Mouse (Mus musculus): Measurements from ENCODE around the gene Aldh3b2. TPM values are rescaled to one million over a fixed set of nuclear protein-coding genes. Genes with fewer than 3 reads are reported as not detected.
"Not testable (repeated sequence)": the region's sequence is repeated elsewhere in the genome, so short reads cannot be mapped to it uniquely, and the experiment has no call there.

The Aldh3b2 gene
- total RNA-seq, 2 experiments from 2014 or later = 0.57 to 0.59 TPM

DNA sequence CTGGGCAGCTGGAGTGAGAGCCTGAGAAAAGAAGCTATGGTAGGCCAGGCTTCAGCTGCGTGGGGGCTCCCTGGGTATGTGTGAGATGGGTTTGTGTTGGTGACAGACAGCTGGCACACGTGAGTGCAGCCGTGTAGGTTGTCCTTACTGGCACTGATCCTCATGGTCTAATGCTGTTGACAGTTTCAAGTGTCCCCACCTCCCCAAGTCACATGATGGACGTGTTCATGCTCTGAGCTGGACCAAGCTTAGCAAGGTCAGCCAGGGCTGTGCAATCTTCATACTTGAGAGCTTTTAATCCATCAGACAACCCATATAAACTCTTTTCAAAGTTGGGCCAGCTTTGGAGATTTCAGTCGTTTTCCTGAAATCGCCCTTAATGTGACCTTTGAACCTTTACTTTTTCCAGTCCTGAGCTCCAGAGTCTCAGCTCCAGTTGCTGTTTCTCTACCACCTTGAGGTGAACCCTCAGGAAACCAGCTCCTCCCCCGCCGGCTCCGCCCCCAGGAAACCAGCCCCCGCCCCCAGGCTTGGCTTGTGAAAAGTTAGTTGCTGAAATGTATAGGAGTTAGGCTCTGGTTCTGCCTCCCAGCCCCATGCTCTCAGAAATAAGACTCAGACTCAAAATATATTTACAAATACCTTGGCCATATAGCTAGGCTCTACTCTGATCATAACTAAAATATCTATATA lies 26.1 kb upstream of the Aldh3b2 start:
- intact Hi-C loops (cut with DNase I) = loop anchor here (2.0 kb wide), 2 partner anchors 35 to 67 kb away; partner anchors contain the start of gene Ndufv1
- DNase-seq = no peak

- peak; percentile 73 to 84 for DNase-seq
- intact Hi-C loops (cut with DNase I) = loop anchor here (2.0 kb wide), 2 partner anchors 34 to 66 kb away; partner anchors contain the start of gene Ndufv1
Observed at GRCm38 (mm10) chr19:3946715-3947114, 25.4 kb upstream of the Aldh3b2 start.

GRCm38 (mm10) chr19:3947813-3948212 lies 24.3 kb upstream of the Aldh3b2 start:
- intact Hi-C loops (cut with DNase I) = loop anchor here (2.0 kb wide), 2 partner anchors 33 to 65 kb away; partner anchors contain the start of gene Ndufv1
- no peak for DNase-seq

- no peak for DNase-seq
- intact Hi-C loops (cut with DNase I) = no loop called here
Observed at GRCm38 (mm10) chr19:3948546-3948945, 23.6 kb upstream of the Aldh3b2 start.

DNA sequence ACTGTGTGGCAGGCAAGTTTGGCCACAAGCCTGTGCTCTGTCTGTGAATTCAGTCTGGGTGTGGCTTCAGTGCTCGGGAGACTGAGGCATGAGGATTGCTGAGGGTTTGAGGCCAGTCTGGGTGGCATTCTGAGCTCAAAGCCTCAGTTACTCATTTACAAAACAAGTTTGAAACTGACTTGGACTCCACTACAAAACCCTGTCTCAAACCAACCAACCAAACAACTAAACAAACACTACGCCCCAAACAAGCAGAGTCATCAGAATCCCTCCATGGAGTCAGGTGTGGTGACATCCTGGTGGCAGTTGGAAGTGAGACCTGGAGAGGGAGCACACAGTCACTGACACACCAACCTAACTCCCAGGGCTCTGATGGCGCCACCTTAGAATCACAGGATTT lies 21.8 kb upstream of the Aldh3b2 start:
- intact Hi-C loops (cut with DNase I) = loop anchor here (2.0 kb wide), 1 partner anchor 22 kb away; the partner anchor contains the start of gene Aldh3b2
- no peak for DNase-seq

DNA sequence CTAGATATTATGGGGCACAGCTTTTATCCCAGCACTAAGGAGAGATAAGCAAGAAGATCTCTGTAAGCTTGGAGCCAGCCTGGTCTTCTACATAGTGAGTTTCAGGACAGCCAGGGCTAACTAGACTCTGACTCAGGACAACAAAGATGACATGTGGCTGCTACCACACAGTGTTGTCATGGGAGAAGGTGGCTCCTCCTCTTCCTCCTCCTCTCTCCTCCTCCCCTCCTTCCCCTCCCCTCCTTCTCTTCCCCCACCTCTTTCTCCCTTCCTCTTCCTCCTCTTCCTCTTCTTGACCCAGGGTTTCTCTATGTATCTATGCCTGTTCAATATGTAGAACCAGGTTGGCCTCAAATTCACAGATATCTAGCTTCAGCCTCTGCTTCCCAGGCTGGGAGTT lies 20.7 kb upstream of the Aldh3b2 start:
- DNase-seq = no peak
- intact Hi-C loops (cut with DNase I) = loop anchor here (2.0 kb wide), 1 partner anchor 21 kb away; the partner anchor contains the start of gene Aldh3b2

DNA sequence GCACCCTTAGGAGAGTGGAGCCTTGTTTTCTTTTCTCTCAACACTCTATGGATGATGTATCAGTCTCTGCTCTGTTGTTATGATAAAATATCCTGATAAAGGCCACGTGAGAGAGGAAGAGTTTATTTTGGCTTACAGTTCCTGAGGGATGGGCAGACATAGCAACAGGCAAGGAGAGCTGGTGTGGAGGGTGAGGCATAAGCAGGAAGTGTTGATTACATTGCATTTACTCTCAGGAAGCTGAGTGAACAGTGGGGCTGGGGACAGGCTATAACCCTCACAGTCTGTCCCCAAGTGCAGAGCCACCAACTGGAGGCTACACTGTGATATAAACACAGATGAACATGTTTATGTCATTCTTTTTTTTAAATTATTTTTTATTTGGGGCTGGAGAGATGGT lies 20.0 kb upstream of the Aldh3b2 start:
- DNase-seq = no peak
- intact Hi-C loops (cut with DNase I) = no loop called here

DNA sequence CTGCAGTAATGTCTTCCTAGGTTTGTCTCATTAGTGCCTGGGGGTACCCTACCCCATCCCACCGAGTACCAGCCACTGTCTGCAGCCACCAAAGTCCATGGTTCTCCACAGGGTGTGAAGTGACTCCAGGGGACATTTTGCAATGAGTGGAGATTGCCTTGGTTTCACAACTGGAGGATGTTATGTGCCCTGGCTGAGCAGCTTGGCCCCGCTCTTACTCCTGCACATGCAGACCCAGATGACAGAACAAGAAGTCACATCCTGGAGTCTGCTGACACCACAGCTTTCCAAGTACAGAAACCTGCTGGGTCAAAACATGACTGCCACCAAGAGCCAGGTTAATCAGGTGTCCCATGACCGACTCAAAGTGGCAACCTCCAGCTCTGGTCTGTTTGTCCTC lies 17.1 kb upstream of the Aldh3b2 start:
- DNase-seq = no peak
- intact Hi-C loops (cut with DNase I) = no loop called here

DNA sequence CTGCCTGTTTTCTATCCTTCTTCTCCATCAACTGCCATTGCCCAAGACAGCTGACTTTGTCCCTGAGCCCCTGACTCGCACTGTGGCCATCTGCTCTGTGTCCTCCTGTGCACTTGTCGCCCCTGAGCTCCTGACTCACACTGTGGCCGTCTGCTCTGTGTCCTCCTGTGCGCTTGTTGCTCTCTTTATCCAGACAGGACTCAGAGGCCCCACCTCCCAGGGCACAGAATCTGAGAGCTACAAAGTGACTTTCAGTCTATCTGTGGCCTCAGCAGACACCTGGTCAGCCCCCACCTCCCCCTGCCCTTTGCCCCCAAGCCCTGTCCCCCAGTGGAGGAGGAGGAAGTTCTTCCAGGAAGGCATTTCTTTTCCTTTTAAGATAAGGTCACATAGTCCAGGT lies 16.3 kb upstream of the Aldh3b2 start:
- no peak for DNase-seq
- intact Hi-C loops (cut with DNase I) = no loop called here

DNA sequence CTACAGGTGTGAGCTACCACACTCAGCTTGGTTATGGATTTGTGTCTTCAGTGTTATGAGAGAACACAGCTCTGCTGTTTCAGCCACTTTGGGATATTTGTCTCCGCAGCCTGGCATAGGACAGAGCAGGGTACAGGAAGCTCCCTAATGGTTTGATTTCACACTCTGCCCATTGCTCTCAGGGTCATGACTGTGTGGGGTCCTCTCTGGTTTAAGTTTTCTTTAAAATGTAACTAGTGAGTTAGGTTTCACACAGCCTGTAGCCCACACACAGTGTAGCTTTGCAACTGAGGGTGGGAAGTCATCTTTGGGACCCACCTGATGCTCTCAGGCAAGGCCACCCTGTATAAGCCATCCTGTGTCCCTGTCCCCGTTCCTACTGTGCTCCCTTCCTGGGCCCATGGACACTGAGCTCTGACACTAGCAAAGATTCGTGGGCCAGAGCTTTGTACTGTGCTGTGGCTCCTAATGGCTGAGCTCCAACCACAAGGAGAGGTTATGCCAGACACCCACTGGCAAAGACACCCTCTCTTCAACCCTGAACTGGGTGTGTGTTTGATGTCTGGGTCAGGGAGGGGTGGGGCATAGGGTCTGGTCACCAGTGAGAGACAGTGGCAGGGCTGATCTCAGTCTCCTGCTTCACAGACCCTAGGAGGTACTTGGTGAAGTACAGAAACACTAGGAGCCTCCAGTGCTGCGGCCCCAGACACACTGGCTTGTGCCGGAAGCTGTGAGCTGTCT lies 14.7 kb upstream of the Aldh3b2 start:
- DNase-seq; intact Hi-C loops (cut with DNase I): not testable (repeated sequence)

DNA sequence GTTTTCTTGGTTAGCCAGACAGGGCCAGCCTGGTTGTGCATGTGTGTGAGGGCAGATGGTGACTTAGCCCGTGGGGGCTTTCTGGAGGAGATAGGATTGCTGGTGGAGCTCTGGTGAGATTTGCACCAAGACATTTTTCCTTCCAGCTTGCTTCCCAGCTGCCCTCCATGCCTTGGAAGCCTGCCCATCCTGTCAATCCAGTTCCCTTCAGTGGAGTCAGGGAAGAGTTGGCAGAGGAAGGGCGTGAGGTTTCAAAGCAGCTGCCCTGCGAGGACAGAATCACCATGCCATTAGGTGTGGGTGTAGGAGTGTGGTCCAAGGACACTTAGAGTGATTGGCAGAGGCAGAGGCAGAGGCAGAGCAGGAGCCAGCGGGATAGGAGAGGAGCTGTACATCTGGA lies 13.7 kb upstream of the Aldh3b2 start, which contains the start of gene Aldh3b3:
TSS of gene Aldh3b3 (plus strand) at position 176 of the 400 bp plus-strand sequence.
- DNase-seq = no peak
- intact Hi-C loops (cut with DNase I) = no loop called here

DNA sequence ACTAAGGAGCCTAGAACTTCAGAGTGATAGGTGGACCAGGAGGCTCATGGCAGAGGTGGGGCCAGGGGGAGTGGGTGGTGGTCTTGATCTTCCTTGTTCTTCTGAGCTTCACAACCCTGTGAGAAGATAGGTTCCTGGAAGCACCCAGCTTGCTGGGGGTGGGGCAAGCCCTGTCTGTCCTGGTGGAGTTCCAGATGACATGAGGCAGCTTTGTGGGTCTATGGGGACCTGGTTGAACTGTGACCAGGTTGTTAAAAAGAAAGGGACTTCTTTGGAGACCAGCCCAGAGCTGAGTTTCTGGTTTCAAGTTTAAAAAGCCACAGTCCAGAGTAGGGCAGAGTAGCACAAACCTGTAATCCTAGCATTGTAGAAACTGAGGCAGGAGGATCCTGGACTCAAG lies 13.1 kb upstream of the Aldh3b2 start:
- no peak for DNase-seq
- intact Hi-C loops (cut with DNase I) = no loop called here

- intact Hi-C loops (cut with DNase I) = no loop called here
- DNase-seq = no peak
Observed at GRCm38 (mm10) chr19:3960211-3960610, 11.9 kb upstream of the Aldh3b2 start.

- intact Hi-C loops (cut with DNase I) = not testable (repeated sequence)
Observed at GRCm38 (mm10) chr19:3961805-3962204, 10.3 kb upstream of the Aldh3b2 start.

DNA sequence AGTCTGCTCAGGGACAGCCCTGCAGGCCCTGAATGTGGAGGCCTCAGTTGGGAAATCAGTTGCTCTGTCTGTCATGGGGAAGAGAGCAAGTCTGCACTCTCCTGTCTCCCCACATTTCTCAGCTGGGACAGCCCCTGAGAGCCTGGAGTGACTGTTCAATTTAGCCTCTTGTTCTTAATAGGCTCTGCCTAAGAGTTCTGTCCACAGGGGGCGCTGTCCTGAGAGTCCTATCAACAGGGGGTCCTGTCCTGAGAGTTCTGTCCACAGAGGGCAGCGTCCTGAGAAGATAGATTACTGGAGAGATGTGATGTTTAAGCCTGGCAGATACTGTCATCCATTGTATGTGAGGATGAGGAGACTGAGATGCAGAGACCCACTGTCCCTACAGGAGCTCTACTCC lies 9.7 kb upstream of the Aldh3b2 start:
- intact Hi-C loops (cut with DNase I) = no loop called here
- peak in 1 of 2 experiments; percentile 59 for DNase-seq

More at GRCm38 (mm10) chr19:3961805-3962204, 10.3 kb upstream of the Aldh3b2 start:
- DNase-seq = not testable (repeated sequence)

DNA sequence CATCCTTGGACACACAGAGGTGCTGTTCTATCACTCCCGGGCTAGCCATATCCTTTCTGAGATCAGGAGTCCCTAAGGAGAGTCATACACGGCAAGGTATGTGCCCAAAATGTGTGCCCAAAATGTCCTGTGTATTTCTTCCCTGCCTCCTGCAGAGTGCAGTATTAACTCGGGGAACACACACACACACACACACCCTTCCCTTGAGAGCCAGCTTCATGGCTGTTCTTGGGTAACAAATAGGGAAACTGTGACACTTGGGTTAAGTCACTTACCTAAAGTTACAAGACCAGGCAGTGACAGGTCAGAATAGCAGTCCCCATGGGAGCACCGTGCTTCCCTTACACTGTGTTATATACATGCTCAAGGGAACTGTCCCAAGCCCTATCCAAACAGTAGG lies 8.1 kb upstream of the Aldh3b2 start:
- no peak for DNase-seq
- intact Hi-C loops (cut with DNase I) = no loop called here

DNA sequence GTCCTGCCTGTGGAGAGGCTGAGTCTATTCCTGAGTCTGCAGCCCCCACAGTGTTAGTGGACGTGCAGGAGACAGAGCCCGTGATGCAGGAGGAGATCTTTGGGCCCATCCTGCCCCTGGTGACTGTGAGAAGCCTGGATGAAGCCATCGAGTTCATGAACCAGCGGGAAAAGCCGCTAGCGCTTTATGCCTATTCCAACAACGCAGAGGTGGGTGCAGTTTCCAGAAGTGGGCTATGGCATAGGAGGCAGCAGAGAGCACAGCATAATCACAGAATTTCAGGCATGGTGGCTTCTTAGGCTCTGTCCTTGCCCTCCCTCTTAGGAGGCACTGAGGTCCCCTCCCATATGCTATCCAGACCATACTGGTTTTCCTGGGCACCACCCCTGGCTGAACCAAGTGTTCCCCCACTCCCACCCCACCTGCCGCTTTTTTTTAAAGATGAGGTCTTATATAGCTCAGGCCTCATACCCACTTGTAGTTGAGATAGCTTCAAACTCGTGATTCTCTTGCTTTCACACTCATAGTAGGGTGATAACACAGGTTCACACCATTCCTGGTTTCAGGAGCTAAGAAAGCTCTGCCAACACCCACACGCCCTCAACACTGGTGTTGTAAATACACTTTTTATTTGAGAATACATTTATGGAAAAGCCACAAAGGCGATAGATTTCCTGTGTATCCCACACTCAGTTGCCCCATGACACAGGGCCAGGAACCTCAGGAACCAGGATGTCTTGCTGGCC lies 5.6 kb upstream of the Aldh3b2 start:
- intact Hi-C loops (cut with DNase I) = no loop called here
- DNase-seq = no peak

DNA sequence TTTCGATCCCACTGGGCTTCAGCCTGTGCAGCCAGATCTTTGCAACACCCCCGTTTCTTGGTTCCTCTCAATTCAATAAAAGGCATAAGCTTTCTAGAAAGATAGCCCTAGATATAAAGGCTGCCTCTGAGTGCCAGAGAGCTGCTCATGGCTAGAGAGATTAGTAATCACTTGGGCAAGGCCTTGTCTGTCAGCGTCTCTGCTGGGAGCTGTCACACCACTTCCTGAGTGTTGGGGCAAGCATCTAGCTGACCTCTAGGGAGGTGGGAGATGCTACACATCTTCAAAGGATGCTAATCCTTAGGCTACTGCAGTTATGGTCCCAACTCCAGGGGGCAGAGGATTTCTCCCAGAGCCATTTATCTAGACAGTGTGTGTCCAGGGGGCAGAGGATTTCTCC lies 4.9 kb upstream of the Aldh3b2 start:
- DNase-seq = no peak
- intact Hi-C loops (cut with DNase I) = no loop called here

GRCm38 (mm10) chr19:3974608-3975007 lies 2.5 kb downstream of the Aldh3b2 start:
- intact Hi-C loops (cut with DNase I); DNase-seq: not testable (repeated sequence)

- no peak for DNase-seq
- intact Hi-C loops (cut with DNase I) = no loop called here
Observed at GRCm38 (mm10) chr19:3975866-3976265, 3.7 kb downstream of the Aldh3b2 start.

DNA sequence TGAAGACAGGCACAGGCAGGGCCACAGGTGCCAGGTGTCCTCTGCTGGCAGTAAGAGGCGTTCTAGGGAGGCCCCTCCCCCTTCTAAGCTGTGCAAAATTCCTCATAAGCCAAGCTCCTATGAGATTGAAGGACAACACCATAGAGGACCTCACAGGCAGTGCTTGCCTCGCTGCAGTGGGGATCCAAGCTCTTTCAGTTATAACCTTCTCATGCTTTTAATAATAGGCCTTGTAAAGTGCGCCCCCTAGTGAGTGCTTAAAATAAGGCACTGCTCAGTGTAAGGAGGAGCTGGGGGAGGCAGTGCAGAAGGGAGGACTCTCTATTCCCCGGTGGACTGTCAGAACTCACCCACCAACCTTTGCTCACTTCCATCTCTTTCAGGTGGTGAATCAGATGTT lies 8.2 kb downstream of the Aldh3b2 start:
- intact Hi-C loops (cut with DNase I) = loop anchor here (2.0 to 5.0 kb wide), 4 partner anchors 34 to 253 kb away; partner anchors contain the start of gene Kmt5b
- DNase-seq = peak; percentile 76 to 90
